Mouse (Mus musculus): Measurements from ENCODE around the gene Gm17079. TPM values are rescaled to one million over a fixed set of nuclear protein-coding genes. Genes with fewer than 3 reads are reported as not detected.
"Not testable (repeated sequence)": the region's sequence is repeated elsewhere in the genome, so short reads cannot be mapped to it uniquely, and the experiment has no call there.

The Gm17079 gene
- not detected in 2 replicates for polyA plus RNA-seq (2015; fragmentation: Nextera tagmentation; extraction: Ambion mirVana)

DNA sequence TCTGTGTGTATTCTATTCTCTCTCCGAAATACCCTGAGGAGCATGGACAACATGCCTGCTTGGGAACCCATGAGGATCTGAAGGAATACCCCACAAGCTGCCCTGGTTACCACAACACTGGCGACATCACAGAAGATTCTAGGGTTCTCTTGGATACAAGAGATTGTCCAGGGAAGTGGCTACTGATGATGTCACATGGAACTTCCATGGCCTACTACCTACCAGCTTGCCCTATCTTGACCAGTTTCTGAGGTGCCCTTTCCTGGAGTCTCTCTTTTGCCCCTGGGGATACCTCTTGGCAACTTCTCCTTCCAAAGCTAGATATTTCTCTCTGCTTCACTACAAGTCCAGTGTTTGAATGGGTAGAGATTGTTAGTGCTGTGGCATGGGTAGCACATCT lies at the start of gene Gm17079:
Gene Gm17079 (minus strand): TSS at position 101 of the 400 bp plus-strand sequence.
- H3K9ac ChIP-seq; H3K36me3 ChIP-seq; H3K4me3 ChIP-seq; ATAC-seq (ENCODE audit: low FRiP score, low read depth); H3K4me1 ChIP-seq; H3K9me3 ChIP-seq; H3K27ac ChIP-seq; H3K27me3 ChIP-seq; H3K4me2 ChIP-seq (replicated peaks): not testable (repeated sequence)
- WGBS: 72% methylated on average over 1 of the region's 2 CpGs

DNA sequence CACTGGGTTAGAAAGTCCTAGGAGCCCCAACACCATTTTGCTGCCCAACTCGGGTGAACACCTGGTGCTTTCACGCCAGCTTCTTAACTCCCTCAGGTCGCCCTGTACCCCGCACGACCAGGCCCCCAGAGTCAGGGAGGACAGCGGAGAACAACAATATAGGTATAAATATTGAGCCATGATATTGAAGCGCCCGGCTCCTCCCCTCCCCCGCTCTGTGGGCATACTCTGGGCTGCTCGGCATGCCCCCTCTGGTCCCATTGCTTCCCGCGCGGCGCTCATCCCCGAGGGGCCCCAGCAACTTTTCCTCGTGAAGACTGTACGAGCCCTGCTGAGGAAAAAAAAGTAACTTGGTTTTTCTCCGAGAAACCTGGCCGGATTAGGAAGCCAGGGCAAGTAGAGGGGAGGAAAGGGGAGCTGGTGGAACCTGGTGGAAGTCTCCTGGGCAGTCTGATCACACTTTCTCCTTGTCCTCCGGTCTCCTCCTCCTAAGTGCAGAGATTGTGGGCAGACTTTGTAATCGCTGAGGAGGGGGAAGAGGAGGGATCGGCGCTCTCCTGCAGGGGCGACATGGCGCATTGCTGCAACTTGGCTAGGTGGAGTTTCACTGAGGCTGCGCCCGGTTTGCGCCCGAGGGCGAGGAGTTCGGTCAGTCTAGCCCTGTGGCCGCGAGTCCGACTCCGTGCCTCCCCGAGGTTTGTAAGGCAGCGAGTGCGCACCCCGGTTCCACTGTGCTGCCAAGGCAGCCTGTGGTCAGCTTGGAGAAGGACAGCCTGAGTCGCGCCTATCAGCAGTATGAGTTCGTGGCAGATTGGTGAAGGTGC lies 45.3 kb upstream of the Gm17079 start:
- Histone ChIP-seq H3K36me3 (no peaks in the 10 kb centered on the region), H3K4me1 (peaks cover 10% of the 10 kb centered on the region), H3K9me3 (no peaks in the 10 kb centered on the region), H3K4me3 (peak overlapping the region; percentile 48), H3K27ac (no peak overlapping the region), H3K4me2 (replicated peaks) (peak overlapping the region; percentile 87), H3K27me3 (peaks cover 54% of the 10 kb centered on the region), H3K9ac (peak overlapping the region; percentile 57)
- peak; percentile 57; the same call in 1 of the 2 replicates for ATAC-seq (ENCODE audit: low FRiP score, low read depth)
- WGBS: under 1% methylated on average over 42 of the region's 42 CpGs

DNA sequence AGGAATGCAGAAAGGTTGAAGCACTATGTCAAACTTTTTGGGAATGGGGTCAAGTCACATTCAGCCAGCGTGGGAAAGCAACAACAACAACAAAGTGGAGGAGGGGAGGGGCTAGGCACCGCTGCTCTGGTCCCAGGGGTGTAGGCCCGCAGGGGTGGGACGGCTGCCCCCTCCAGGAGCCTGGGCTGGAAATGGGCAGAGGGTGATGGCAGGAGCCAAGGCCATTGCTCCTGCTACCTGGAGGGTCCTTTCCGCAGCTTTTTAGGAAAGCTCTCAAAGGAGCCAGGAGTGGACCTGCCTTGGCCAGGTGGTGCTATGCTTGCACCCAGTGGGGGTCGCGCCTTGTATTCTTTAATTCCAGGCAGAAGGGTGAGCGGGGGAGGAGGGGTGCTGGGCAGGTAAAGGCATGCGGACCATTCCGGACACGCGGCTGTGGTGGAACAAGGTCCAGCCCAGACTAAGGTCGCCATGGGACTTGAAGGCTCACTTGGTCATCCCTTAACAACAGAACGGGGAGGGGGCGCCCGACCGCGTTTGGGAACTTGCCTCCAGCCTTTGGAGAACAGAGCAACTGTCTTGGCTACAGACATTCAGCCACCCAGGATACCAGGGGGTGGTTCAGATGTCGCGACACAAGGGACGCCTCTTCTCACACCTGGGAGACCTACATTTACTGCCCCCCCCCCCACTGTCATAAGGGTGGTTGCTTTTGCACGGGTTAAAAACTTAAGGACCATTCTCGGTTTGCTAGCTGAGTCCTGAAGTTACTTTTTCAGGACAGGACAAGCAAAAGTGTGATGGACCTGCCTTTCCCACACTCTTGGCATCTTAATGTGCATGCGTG lies 44.1 kb upstream of the Gm17079 start:
- peak overlapping the region; percentile 48 for H3K4me3 ChIP-seq
- H3K27ac ChIP-seq: no peak overlapping the region
- 3% methylated on average over 24 of the region's 24 CpGs for WGBS
- no peak overlapping the region for H3K9ac ChIP-seq
- H3K4me1 ChIP-seq: peaks cover 10% of the 10 kb centered on the region
- no peaks in the 10 kb centered on the region for H3K9me3 ChIP-seq
- ATAC-seq (ENCODE audit: low FRiP score, low read depth): no peak
- H3K27me3 ChIP-seq: peaks cover 54% of the 10 kb centered on the region
- H3K4me2 ChIP-seq (replicated peaks): peak overlapping the region; percentile 87
- no peaks in the 10 kb centered on the region for H3K36me3 ChIP-seq

DNA sequence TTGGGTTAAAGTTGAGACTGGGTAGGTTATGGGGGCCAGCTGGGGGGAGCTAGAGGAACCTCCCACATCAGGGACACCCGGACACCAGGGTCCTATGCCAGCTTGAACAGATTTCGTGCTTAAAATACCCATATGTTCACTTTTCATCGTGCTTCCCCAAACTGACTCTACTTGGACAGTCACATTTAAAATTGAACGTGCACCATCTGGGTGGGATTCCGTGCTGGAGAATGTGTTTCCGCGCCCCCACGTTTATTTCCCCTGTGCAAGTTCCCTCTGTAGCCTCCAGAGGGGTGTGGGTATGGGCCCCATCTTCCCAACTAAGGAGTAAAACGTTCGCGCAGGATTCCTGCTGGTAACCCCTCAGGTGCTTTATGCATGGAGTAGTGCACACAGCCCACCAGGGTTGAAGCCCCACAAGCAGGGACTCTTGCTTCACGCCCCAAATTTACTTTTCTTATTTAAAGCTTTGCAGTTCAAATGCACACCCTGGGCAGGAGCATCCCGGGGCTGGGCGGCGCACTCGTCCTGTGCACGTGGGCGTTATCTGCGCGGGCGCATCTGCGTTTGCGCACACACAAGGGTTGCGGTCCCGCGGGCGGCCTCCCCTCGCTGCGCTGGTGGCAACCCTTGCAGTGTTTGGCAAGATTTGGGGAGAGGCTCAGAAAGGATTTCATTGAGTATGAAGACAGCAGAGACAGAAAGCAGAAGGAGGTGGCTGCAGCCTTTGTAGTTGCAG lies 43.3 kb upstream of the Gm17079 start:
- Histone ChIP-seq H3K9me3 (no peaks in the 10 kb centered on the region), H3K27ac (no peak overlapping the region), H3K36me3 (no peaks in the 10 kb centered on the region), H3K4me2 (replicated peaks) (peak overlapping the region; percentile 87), H3K4me1 (peaks cover 10% of the 10 kb centered on the region), H3K9ac (no peak overlapping the region), H3K27me3 (peaks cover 54% of the 10 kb centered on the region), H3K4me3 (peak overlapping the region; percentile 25)
- 2% methylated on average over 29 of the region's 29 CpGs for WGBS
- no peak for ATAC-seq (ENCODE audit: low FRiP score, low read depth)

DNA sequence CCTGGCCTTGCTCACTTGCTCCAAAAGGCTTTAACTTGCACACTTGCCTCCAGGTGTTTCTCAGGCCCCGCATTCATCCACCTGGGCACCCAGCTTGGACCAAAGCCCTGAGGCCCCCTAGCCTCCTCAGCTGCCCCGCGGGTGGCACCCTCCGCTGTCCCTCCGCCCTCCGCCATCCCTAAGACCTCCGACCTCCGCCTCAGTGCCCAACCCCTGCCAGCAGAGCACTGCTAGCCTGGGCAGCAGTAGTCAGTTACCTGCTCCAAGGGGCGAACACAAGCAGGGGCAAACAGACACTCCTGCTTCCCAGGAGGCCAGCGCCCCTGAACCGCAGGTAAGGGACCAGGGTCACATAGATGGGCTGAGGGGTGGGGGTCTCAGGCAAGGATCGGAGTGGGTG lies 42.7 kb upstream of the Gm17079 start:
- H3K27ac ChIP-seq: no peak overlapping the region
- no peaks in the 10 kb centered on the region for H3K36me3 ChIP-seq
- no peaks in the 10 kb centered on the region for H3K9me3 ChIP-seq
- ATAC-seq (ENCODE audit: low FRiP score, low read depth): no peak
- peaks cover 10% of the 10 kb centered on the region for H3K4me1 ChIP-seq
- H3K9ac ChIP-seq: no peak overlapping the region
- 18% methylated on average over 12 of the region's 12 CpGs for WGBS
- H3K4me2 ChIP-seq (replicated peaks): no peak overlapping the region
- H3K4me3 ChIP-seq: no peak overlapping the region
- peaks cover 54% of the 10 kb centered on the region for H3K27me3 ChIP-seq

DNA sequence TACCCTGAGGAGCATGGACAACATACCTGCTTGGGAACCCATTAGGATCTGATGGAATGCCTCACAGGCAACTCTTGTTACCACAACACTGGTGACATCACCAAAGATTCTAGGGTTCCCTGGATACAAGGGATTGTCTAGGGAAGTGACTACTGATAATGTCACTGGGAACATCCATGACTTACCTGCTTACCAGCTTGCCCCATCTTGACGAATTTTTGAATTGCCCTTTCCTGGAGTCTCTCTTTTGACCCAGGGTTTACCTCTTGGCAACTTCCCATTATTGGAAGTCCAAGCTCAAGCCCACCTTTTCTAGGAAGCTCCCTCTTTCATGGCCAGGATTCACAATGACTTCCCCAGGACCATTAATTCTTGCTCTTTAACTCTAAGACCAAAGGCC lies 21.8 kb upstream of the Gm17079 start, which contains the start of gene Gm5800:
Gene Gm5800 (minus strand): TSS at position 101 of the 400 bp plus-strand sequence.
- WGBS: 56% methylated on average over 1 of the region's 1 CpGs
- no peaks in the 10 kb centered on the region for H3K4me1 ChIP-seq
- no peaks in the 10 kb centered on the region for H3K36me3 ChIP-seq
- H3K27me3 ChIP-seq: no peaks in the 10 kb centered on the region
- H3K9ac ChIP-seq: no peak within 1 kb of the TSS
- no peak within 1 kb of the TSS for H3K4me2 ChIP-seq (replicated peaks)
- H3K4me3 ChIP-seq: no peak within 1 kb of the TSS
- ATAC-seq (ENCODE audit: low FRiP score, low read depth): no peak
- no peaks in the 10 kb centered on the region for H3K9me3 ChIP-seq
- H3K27ac ChIP-seq: no peak within 1 kb of the TSS

DNA sequence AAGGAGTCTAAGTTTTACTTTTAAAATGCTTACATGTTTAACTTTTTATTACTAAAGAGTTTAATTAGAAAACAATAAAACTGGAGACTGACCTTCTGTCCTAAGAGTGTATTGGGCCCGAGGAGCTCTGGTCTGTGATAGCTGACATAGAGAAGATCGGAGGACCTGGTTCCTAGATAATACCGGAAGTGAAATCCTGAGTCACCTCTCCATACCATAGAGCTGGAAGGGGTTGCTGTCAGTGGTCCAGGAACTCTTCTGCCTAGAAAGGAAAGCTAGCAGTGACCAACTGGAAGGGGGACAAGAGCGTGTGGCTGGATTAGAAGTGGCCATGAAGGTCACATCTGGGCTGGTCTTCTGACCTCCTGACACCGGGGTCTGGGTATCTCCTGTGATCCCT lies 18.0 kb downstream of the Gm17079 start:
- Histone ChIP-seq H3K36me3 (no peaks in the 10 kb centered on the region), H3K4me1 (no peaks in the 10 kb centered on the region), H3K9me3 (no peaks in the 10 kb centered on the region), H3K4me3 (no peak overlapping the region), H3K4me2 (replicated peaks) (no peak overlapping the region), H3K27me3 (no peaks in the 10 kb centered on the region), H3K27ac (no peak overlapping the region), H3K9ac (no peak overlapping the region)
- 87% methylated on average over 5 of the region's 5 CpGs for WGBS
- ATAC-seq (ENCODE audit: low FRiP score, low read depth): no peak

Other genes with a start within 250 kb of the Gm17079 start
- gene Vmn2r89, start 243.6 kb downstream of the Gm17079 start, polyA plus RNA-seq (2015; fragmentation: Nextera tagmentation; extraction: Ambion mirVana): not detected in 2 replicates
- not detected in 2 replicates for gene Gm5622, start 142.7 kb downstream of the Gm17079 start, polyA plus RNA-seq (2015; fragmentation: Nextera tagmentation; extraction: Ambion mirVana)
- gene Gm17175, start 121.4 kb downstream of the Gm17079 start, polyA plus RNA-seq (2015; fragmentation: Nextera tagmentation; extraction: Ambion mirVana): not detected in 2 replicates
- not detected in 2 replicates for gene Gm17174, start 103.3 kb downstream of the Gm17079 start, polyA plus RNA-seq (2015; fragmentation: Nextera tagmentation; extraction: Ambion mirVana)
- gene Gm17078, start 84.2 kb downstream of the Gm17079 start, polyA plus RNA-seq (2015; fragmentation: Nextera tagmentation; extraction: Ambion mirVana): not detected in 2 replicates
- not detected in 2 replicates for gene Gm4181, start 59.8 kb downstream of the Gm17079 start, polyA plus RNA-seq (2015; fragmentation: Nextera tagmentation; extraction: Ambion mirVana)
- not detected in 2 replicates for gene Gm5800, start 21.7 kb upstream of the Gm17079 start, polyA plus RNA-seq (2015; fragmentation: Nextera tagmentation; extraction: Ambion mirVana)
- gene Ang4, start 78.1 kb upstream of the Gm17079 start, polyA plus RNA-seq (2015; fragmentation: Nextera tagmentation; extraction: Ambion mirVana): not detected in 2 replicates
- not detected in 2 replicates for gene AY358078, start 104.6 kb upstream of the Gm17079 start, polyA plus RNA-seq (2015; fragmentation: Nextera tagmentation; extraction: Ambion mirVana)
- 0.42 TPM in 1 of 2 replicates, not detected in the other for gene Ear6, start 158.2 kb upstream of the Gm17079 start, polyA plus RNA-seq (2015; fragmentation: Nextera tagmentation; extraction: Ambion mirVana)
- gene Mettl17, start 189.4 kb upstream of the Gm17079 start, polyA plus RNA-seq (2015; fragmentation: Nextera tagmentation; extraction: Ambion mirVana): 52.1 and 62.2 TPM in 2 replicates
- 1.4 and 1.6 TPM in 2 replicates for gene Slc39a2, start 197.4 kb upstream of the Gm17079 start, polyA plus RNA-seq (2015; fragmentation: Nextera tagmentation; extraction: Ambion mirVana)
- 53.1 and 61.8 TPM in 2 replicates for gene Ndrg2, start 218.7 kb upstream of the Gm17079 start, polyA plus RNA-seq (2015; fragmentation: Nextera tagmentation; extraction: Ambion mirVana)
- not detected in 2 replicates for gene Tppp2, start 223.0 kb upstream of the Gm17079 start, polyA plus RNA-seq (2015; fragmentation: Nextera tagmentation; extraction: Ambion mirVana)
- gene Rnase13, start 227.3 kb upstream of the Gm17079 start, polyA plus RNA-seq (2015; fragmentation: Nextera tagmentation; extraction: Ambion mirVana): not detected in 2 replicates

Measured in limb, embryonic 13.5 days (tissue).